Mouse (Mus musculus) liver, embryonic 12.5 days (tissue): Measurements from ENCODE around the gene Agap1. TPM values are rescaled to one million over a fixed set of nuclear protein-coding genes. Genes with fewer than 3 reads are reported as not detected.

ENCODE experiments used
- ATAC-seq: fragments of 200-750 bp; cut with Nextera tagmentation; 2 replicates; pipeline ENCODE4 v1.8.0; 2017; ENCODE audit warnings: moderate number of reproducible peaks, mild to moderate bottlenecking, moderate library complexity
- H3K27ac ChIP-seq: fragments of 300-500 bp; sonication (generic); 2 replicates; pipeline ENCODE4 v1.5.1; 2016; ENCODE audit warnings: mild to moderate bottlenecking
- H3K27me3 ChIP-seq: fragments of 300-500 bp; sonication (generic); replicated peaks from 2 replicates; pipeline ENCODE4 v1.6.1; 2016; ENCODE audit warnings: mild to moderate bottlenecking, moderate library complexity
- H3K36me3 ChIP-seq: fragments of 300-500 bp; sonication (generic); 2 replicates; pipeline ENCODE4 v1.6.1; 2016; ENCODE audit warnings: mild to moderate bottlenecking, moderate library complexity
- H3K4me1 ChIP-seq: fragments of 300-500 bp; sonication (generic); 2 replicates; pipeline ENCODE4 v1.6.1; 2016
- H3K4me2 ChIP-seq: fragments of 300-500 bp; sonication (generic); 2 replicates; pipeline ENCODE4 v1.6.1; 2016; ENCODE audit warnings: mild to moderate bottlenecking, moderate library complexity
- H3K4me3 ChIP-seq: fragments of 300-500 bp; sonication (generic); 2 replicates; pipeline ENCODE4 v1.5.1; 2016; ENCODE audit warnings: mild to moderate bottlenecking, moderate library complexity
- H3K9ac ChIP-seq: fragments of 300-500 bp; sonication (generic); 2 replicates; pipeline ENCODE4 v1.6.1; 2016; ENCODE audit warnings: mild to moderate bottlenecking, moderate library complexity
- H3K9me3 ChIP-seq: fragments of 300-500 bp; sonication (generic); replicated peaks from 2 replicates; pipeline ENCODE4 v1.6.1; 2016; ENCODE audit warnings: mild to moderate bottlenecking, moderate library complexity
- WGBS: fragments of 180-500 bp; shearing (Covaris S2); methylation state at CpG from one replicate; pipeline ENCODE4 v1.1.7; 2016; ENCODE audit not compliant: insufficient replicate concordance; 5-methylcytosine and 5-hydroxymethylcytosine counted together
- polyA plus RNA-seq: library from polyadenylated mRNA; unstranded; fragments of >200 nt; fragmentation: Nextera tagmentation; extraction: Ambion mirVana; gene quantifications from 2 replicates; pipeline ENCODE4 v1.2.1, GENCODE M21; 2016

The Agap1 gene
- polyA plus RNA-seq, 1 experiment from 2014 or later: 4.1 TPM

DNA sequence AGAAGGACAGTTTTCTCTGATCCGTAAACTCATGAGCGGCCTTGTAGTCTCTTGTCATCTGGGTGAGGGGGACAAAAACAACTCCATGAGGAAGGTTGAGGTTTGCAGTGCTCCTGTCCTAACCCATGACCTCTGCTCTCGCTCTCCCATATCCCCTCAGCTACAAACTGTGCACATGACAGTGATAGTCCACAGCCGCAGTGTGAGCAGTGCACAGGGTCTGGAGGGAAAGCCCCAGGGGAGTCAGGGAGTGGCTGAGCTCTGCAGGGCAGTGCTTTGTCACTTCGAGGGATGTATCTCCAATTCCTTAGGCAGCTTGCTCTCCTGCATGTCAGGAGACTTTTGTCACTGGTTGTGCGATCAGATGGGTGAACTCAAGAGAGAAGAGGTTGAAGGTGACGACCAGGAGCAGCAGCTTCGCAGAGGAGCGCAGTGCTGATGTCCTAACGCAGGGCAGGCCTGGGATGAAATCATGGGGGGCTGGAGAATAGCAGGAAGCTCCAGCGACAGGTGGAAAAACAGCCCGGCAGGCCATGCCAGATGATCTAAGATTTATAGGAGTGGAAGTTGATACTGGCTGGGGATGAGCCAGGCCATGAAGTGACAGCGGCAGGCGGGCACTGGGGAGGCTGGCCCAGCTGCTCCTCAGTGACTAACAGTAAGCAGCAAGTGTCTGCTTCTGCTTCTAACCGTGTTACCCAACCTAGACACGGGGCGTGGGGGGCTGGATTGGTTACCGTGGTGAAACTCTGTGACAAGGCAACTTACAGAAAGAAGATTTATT, 83.7 kb downstream of the Agap1 start:
- ATAC-seq: peak; percentile 46; the same call in 1 of the 2 replicates
- Histone ChIP-seq H3K9me3 (no peaks in the 10 kb centered on the region), H3K4me2 (no peak overlapping the region), H3K9ac (no peak overlapping the region), H3K4me1 (peaks cover 12% of the 10 kb centered on the region; the same call in 1 of the 2 replicates), H3K27ac (no peak overlapping the region), H3K4me3 (no peak overlapping the region), H3K36me3 (no peaks in the 10 kb centered on the region), H3K27me3 (no peaks in the 10 kb centered on the region)
- 70% methylated on average over 18 of the region's 18 CpGs for WGBS

DNA sequence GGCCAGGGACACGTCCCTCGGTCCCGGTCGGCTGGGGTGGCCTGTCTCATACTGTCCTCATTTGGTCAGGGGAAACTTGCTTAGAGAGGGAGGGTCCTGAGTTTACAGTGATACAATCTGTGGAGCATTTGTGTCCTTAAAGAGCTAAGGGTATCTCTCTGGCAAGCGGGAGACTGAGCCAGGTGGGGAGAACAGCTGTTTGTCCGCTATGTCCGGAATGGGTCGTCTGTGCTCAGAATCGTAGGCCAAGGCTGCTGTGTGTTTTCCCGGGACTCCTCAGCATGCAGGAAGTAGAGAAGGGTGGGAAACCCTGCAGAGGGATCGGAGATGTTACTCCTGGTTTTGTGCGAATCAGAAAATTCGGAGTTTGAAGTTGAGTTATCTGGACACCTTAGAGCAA, 84.5 kb downstream of the Agap1 start:
- H3K4me2 ChIP-seq: no peak overlapping the region
- H3K4me3 ChIP-seq: no peak overlapping the region
- no peak overlapping the region for H3K9ac ChIP-seq
- H3K27me3 ChIP-seq: no peaks in the 10 kb centered on the region
- no peaks in the 10 kb centered on the region for H3K36me3 ChIP-seq
- H3K27ac ChIP-seq: no peak overlapping the region
- peaks cover 12% of the 10 kb centered on the region; the same call in 1 of the 2 replicates for H3K4me1 ChIP-seq
- ATAC-seq: no peak
- WGBS: 79% methylated on average over 13 of the region's 13 CpGs
- H3K9me3 ChIP-seq: no peaks in the 10 kb centered on the region

DNA sequence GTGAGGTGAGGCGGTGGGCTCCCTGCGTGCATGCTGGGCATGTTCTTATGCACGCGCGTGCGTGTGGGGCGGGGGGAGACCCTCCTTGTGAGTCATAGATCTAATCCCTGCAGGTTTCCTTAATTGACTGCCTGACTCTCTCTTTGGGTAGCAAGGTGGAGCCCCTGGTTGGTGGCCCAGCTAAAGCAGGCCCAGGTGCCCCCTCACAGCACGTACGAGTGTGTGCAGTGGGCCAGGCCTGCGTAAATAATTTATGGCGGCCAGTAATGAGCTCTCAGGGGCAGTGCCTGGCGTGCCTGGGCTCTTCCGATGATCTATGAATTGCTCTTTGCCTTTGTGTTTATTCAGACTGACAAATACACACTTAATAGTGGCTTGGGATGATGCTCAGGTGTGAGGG, 86.5 kb downstream of the Agap1 start:
- ATAC-seq: no peak
- Histone ChIP-seq H3K9ac (no peak overlapping the region), H3K27ac (no peak overlapping the region), H3K4me1 (peaks cover 12% of the 10 kb centered on the region; the same call in 1 of the 2 replicates), H3K4me3 (no peak overlapping the region), H3K27me3 (no peaks in the 10 kb centered on the region), H3K36me3 (no peaks in the 10 kb centered on the region), H3K4me2 (no peak overlapping the region), H3K9me3 (no peaks in the 10 kb centered on the region)
- 82% methylated on average over 13 of the region's 13 CpGs for WGBS

DNA sequence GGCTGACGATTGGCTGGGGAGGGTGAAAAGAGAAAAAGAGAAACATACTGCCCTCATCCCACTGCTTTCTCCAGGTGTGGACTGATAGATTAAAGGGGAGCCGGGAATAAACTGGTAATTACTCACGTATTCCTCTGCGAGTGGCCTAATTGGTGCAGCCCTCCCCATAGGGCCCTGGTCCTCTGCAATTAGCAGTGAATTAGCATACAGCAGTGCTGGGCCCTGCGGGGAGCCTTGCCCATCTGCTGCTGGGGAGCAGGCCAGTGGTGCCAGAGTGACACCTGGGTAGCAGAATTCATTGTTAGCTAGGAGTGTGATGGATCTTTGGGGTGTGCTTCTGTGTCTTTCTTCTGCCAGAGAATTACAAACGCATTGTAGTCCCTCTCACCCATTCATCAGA, 87.9 kb downstream of the Agap1 start:
- WGBS: 60% methylated on average over 6 of the region's 6 CpGs
- ATAC-seq: no peak
- no peaks in the 10 kb centered on the region for H3K27me3 ChIP-seq
- no peak overlapping the region for H3K4me2 ChIP-seq
- no peak overlapping the region for H3K4me3 ChIP-seq
- no peaks in the 10 kb centered on the region for H3K9me3 ChIP-seq
- no peak overlapping the region for H3K27ac ChIP-seq
- H3K4me1 ChIP-seq: peaks cover 18% of the 10 kb centered on the region
- no peak overlapping the region for H3K9ac ChIP-seq
- H3K36me3 ChIP-seq: no peaks in the 10 kb centered on the region

DNA sequence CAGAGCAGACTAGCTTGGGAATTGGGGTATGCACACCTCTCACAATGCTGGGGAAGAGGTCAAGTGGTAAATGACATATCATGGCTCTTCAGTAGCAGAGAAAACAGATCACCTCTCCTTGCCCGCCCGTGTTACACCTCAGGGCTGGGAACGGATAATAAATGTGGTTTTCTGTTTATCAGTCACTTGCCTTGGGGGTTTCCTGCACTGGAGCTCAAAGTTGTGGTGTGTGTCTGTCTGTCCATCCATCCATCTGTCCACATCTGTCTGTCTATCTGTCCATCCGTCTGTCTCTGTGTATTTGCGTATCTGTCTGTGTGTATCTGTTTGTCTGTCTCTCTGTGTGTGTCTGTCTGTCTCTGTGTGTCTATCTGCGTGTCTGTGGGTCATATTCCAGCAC, 88.7 kb downstream of the Agap1 start:
- WGBS: 25% methylated on average over 6 of the region's 6 CpGs
- H3K4me3 ChIP-seq: no peak overlapping the region
- no peak overlapping the region for H3K9ac ChIP-seq
- ATAC-seq: no peak
- no peaks in the 10 kb centered on the region for H3K27me3 ChIP-seq
- H3K27ac ChIP-seq: no peak overlapping the region
- H3K36me3 ChIP-seq: no peaks in the 10 kb centered on the region
- H3K4me1 ChIP-seq: peaks cover 20% of the 10 kb centered on the region
- H3K4me2 ChIP-seq: no peak overlapping the region
- H3K9me3 ChIP-seq: no peaks in the 10 kb centered on the region

DNA sequence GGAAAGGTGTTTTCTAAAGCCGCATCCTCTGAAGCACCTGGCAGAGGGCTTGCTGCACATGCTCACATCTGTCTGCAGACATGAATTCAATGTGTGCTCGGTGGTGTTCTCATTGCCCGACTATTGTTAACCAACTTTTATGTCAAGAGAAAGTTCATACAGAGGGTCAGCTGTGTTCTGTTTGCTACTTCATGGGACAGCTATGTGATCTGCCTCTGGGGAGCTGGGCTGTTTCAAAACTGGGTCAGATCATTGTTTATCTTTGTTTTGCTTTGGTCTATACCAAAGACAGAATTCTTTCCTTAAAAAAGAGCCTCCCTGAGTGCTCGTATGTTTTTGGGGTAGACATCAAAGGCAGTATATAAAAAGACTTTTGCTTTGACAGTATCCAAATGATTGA, 89.5 kb downstream of the Agap1 start:
- ATAC-seq: no peak
- H3K9me3 ChIP-seq: no peaks in the 10 kb centered on the region
- no peak overlapping the region for H3K4me3 ChIP-seq
- no peak overlapping the region for H3K27ac ChIP-seq
- no peaks in the 10 kb centered on the region for H3K36me3 ChIP-seq
- 71% methylated on average over 4 of the region's 4 CpGs for WGBS
- no peak overlapping the region for H3K4me2 ChIP-seq
- H3K9ac ChIP-seq: no peak overlapping the region
- peaks cover 18% of the 10 kb centered on the region for H3K4me1 ChIP-seq
- H3K27me3 ChIP-seq: no peaks in the 10 kb centered on the region

- no peak overlapping the region for H3K9ac ChIP-seq
- 82% methylated on average over 4 of the region's 4 CpGs for WGBS
- H3K9me3 ChIP-seq: no peaks in the 10 kb centered on the region
Observed at GRCm38 (mm10) chr1:89545099-89545498, 90.5 kb downstream of the Agap1 start.

DNA sequence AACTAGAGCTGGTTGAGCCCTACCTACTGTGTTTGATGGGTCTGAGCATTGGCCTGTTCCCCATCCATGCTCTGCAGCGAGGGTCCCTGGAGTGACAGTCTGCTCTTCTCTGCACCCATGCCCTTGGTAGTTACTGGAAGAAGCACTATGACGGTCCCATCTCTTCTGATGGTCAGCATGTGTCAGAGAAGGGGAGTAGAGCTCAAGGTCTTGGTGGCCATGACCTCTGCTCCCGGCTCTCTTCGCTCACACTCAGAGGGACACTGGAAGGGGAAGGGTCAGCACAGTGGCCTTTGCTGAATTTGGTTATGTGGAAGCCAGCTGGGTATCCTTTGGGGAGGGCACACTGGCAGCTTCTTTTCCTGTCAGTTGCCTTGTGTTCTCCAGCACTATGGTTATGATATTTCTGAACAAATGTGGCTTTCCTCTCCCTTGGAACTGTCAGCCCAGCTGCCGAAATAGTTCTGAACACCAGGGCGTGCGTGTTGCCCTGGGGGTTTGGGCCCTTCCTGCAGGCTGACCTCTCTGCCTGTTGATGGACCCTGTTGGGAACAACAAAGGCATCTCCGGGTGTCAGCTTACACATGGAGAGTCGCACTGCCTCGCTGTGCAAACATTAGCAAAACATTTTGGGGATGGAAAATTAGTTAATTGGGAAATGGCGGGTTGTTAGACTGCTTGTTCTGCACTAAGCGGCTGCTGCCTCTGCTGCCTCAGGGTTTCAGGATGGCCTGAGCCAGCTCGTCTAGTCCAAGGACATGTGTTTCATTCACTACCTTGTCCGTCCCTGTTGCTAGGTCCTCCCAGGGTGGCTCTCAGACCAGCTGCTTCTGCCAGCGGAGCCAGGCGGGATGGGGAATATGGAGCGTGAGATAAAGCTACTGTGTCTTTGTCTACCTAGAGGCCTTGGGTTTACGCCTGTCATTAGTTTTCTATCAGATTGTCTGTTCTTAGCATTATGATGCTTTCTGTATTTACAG, 93.2 kb downstream of the Agap1 start:
- H3K4me3 ChIP-seq: no peak overlapping the region
- no peak overlapping the region for H3K4me2 ChIP-seq
- no peaks in the 10 kb centered on the region for H3K9me3 ChIP-seq
- no peak overlapping the region for H3K9ac ChIP-seq
- H3K36me3 ChIP-seq: no peaks in the 10 kb centered on the region
- H3K27ac ChIP-seq: no peak overlapping the region
- no peaks in the 10 kb centered on the region for H3K27me3 ChIP-seq
- WGBS: 67% methylated on average over 18 of the region's 18 CpGs
- peaks cover 20% of the 10 kb centered on the region for H3K4me1 ChIP-seq
- no peak for ATAC-seq

More at GRCm38 (mm10) chr1:89545099-89545498, 90.5 kb downstream of the Agap1 start:
- Histone ChIP-seq H3K36me3 (no peaks in the 10 kb centered on the region), H3K4me3 (no peak overlapping the region), H3K4me1 (peaks cover 18% of the 10 kb centered on the region), H3K4me2 (no peak overlapping the region), H3K27ac (no peak overlapping the region), H3K27me3 (no peaks in the 10 kb centered on the region)
- no peak for ATAC-seq

- 77% methylated on average over 25 of the region's 25 CpGs for WGBS
- H3K4me2 ChIP-seq: no peak overlapping the region
- H3K27ac ChIP-seq: no peak overlapping the region
- H3K27me3 ChIP-seq: no peaks in the 10 kb centered on the region
- no peak for ATAC-seq
- no peaks in the 10 kb centered on the region for H3K36me3 ChIP-seq
- H3K4me3 ChIP-seq: no peak overlapping the region
- no peak overlapping the region for H3K9ac ChIP-seq
- no peaks in the 10 kb centered on the region for H3K9me3 ChIP-seq
- H3K4me1 ChIP-seq: peaks cover 17% of the 10 kb centered on the region
Observed at GRCm38 (mm10) chr1:89550061-89550869, 95.7 kb downstream of the Agap1 start.

DNA sequence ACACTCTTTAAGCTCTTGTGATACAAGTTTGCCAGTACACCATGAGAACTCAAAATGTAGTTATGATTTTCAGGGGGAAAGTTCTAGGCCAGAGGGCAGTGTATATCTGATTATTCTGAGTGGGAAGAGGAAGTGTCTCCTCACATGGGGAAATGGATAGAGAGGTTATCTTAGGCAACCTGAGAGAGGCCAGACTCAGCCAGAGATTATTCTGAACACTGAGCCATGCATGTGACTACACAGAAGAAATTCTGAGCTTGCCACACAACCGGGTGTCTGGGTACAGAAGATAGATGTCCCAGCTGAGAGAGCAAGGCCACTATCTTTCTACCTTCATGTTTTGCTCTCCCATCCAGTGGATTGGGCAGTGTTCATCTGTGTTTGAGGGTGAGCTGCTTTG, 97.9 kb downstream of the Agap1 start:
- H3K27me3 ChIP-seq: no peaks in the 10 kb centered on the region
- 20% methylated on average over 1 of the region's 1 CpGs for WGBS
- 0 out of 2 replicates have a peak, but pooled peaks have one; percentile 42 for ATAC-seq
- H3K4me3 ChIP-seq: no peak overlapping the region
- H3K36me3 ChIP-seq: no peaks in the 10 kb centered on the region
- peaks cover 18% of the 10 kb centered on the region for H3K4me1 ChIP-seq
- H3K9ac ChIP-seq: no peak overlapping the region
- H3K27ac ChIP-seq: no peak overlapping the region
- H3K9me3 ChIP-seq: no peaks in the 10 kb centered on the region
- H3K4me2 ChIP-seq: no peak overlapping the region

DNA sequence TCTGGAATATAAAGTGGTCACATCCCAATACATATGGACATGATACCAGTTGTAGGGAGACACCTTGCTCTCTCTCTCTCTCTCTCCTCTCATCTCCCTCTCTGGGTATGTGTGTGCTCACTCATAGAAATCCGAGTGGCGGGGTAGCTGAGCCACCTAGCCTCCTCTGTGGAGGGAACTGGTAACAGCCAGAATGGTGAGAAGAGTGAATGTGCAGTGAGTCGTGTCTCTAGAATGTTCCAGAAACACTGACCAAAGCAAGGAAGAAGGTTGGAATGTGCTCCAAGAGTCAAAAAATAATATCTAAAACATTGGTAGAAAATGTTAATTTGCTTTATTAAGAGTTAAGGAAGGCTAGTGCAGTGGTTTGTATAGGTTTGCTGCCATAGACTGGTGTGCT, 99.2 kb downstream of the Agap1 start:
- ATAC-seq: no peak
- Histone ChIP-seq H3K27me3 (no peaks in the 10 kb centered on the region), H3K27ac (no peak overlapping the region), H3K9me3 (no peaks in the 10 kb centered on the region), H3K4me3 (no peak overlapping the region), H3K9ac (no peak overlapping the region), H3K36me3 (no peaks in the 10 kb centered on the region), H3K4me1 (peaks cover 24% of the 10 kb centered on the region), H3K4me2 (no peak overlapping the region)
- 71% methylated on average over 3 of the region's 3 CpGs for whole genome bisulfite sequencing
